Mouse (Mus musculus): ENCODE results near the gene Rtn1.

DNA sequence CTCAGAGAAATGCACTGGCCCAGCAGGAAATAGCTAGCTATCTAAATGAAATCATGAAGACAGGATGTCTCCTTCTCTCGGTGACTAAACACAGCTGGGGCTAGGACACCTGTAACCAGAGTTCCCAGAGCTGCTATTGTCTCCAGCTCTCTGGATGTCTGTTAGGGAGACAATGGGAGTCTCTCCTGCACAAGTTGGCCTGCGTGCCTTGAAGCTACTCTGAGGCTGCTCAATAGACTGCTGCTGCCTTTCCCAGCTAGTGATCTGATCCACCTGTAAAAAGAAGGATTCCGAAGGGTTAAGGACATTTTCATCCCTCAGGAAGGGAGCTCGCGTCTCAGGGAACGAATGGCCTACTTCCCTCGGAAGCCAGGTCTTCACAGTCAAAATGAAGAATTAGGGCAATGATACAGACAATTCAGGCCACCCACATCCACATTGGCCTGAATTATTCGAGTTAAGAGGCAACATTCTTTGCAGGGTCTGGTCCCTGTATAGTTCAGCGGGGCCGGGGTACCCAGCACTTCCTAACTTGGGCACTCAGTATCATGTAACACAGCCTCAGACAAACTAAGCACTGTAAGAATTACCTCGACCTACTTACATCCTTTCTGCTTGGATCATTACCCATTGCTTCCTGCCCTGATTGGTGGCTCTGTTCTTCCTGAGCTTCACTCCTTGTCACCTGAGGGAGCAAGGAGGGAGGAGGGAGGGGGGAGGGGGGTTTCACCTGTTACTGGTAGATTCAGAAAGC lies 51.0 kb downstream of the Rtn1 start:
- TF ChIP-seq TCF12 (IDR thresholded peaks at IDR 0.05; ENCODE audit: insufficient read depth, poor library complexity, severe bottlenecking) = no peak
- TF ChIP-seq POLR2A (IDR thresholded peaks at IDR 0.05; ENCODE audit: insufficient read length, low read depth) = no peak
- TF ChIP-seq USF1 (IDR thresholded peaks at IDR 0.05; ENCODE audit: low read depth) = no peak
- no peak for TF ChIP-seq MAX (IDR thresholded peaks at IDR 0.05; ENCODE audit: low read depth)

All from myocyte (in vitro differentiated cells).